9 mouse cellular contexts compared by ENCODE assay signal in the genomic region with DNA sequence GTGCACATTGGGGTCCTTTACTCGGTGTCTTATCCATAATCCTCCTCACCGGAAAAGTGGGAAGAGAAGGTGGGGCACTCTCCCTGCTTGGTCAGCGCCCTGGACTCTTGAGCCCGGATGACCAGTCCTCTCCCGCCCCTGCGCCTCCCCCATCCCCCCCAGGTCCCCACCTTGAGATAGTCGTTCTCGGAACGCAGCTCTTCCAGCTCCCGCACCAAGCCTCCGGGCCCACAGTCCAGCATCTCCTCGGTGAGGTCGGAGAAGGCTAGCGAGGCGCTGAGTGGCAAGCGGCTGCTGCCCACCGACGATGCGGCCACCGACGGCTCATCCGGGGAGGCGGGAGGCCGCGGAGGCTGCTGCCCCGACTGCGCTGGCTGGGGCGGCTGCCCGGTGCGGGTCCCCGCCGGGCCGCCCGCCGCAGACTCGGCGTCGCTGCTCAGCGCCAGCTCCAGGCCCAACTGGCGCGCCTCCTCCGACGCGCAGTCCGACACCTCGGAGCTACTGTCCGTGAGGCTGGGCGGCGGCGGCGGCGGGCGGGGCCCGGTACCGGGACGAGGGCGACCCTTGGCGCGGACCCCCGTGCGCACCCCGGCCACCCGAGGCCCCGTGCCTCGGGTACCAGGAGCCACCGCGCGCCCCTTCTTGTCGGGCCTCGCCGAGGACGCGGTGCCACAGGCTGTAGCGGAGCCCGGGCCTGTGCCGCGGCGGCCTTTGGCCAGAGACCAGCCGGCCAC. TPM values are rescaled to one million over a fixed set of nuclear protein-coding genes. Genes with fewer than 3 reads are reported as not detected.
DNase-seq lines count a peak whose midpoint lies in the region; ATAC-seq and TF ChIP-seq lines count a peak whose summit lies in the region.
"Had no signal": no experiment of that assay in that cellular context is flagged by ENCODE, and none has a peak within 500 bp of the region (broad histone marks: within the 10 kb centered on the region; RNA-seq: fewer than 3 reads in every experiment).

No protein-coding gene starts in this region.

- peaks cover 14% of the 10 kb centered on the region for H3K36me3 ChIP-seq in heart, embryonic 10.5 days
- no peaks in the 10 kb centered on the region for H3K36me3 ChIP-seq in ES-E14 (ENCODE audit: control insufficient read depth, insufficient read depth, low read length, poor library complexity, severe bottlenecking)
- peaks cover 11% of the 10 kb centered on the region for H3K36me3 ChIP-seq in hindbrain, embryonic 13.5 days
- no peaks in the 10 kb centered on the region for H3K36me3 ChIP-seq in lung, postnatal 0 days (ENCODE audit: insufficient read depth, low read length)

- H3K9ac ChIP-seq in ES-E14 (ENCODE audit: insufficient read depth, low read depth, low read length, poor library complexity, severe bottlenecking) = peak overlapping the region; percentile 78
- H3K9ac ChIP-seq in hindbrain, embryonic 13.5 days = peak overlapping the region; percentile 100
- peak overlapping the region; percentile 88 for H3K9ac ChIP-seq in lung, postnatal 0 days (replicated peaks; ENCODE audit: low read depth)

- peak overlapping the region; percentile 95 for H3K27ac ChIP-seq in heart, embryonic 10.5 days
- H3K27ac ChIP-seq in ES-E14 (ENCODE audit: insufficient read depth, low read depth, low read length, poor library complexity, severe bottlenecking) = no peak overlapping the region
- peak overlapping the region; percentile 99 for H3K27ac ChIP-seq in hindbrain, embryonic 13.5 days
- peak overlapping the region; percentile 95 for H3K27ac ChIP-seq in lung, postnatal 0 days (ENCODE audit: low read length)

- under 1% methylated on average over 78 of the region's 79 CpGs for WGBS in heart, embryonic 10.5 days
- WGBS in hindbrain, embryonic 13.5 days = under 1% methylated on average over 67 of the region's 79 CpGs
- WGBS in lung, postnatal 0 days = 2% methylated on average over 66 of the region's 79 CpGs

- no peak for DNase-seq in heart, embryonic 10.5 days (ENCODE audit: low spot score)
- DNase-seq in heart, adult 18-20 months = no peak
- no peak for DNase-seq in ES-E14 (ENCODE audit: low read depth, low spot score)
- DNase-seq in embryo, embryonic 9.5 days (ENCODE audit: extremely low spot score) = peak; percentile 47
- DNase-seq in lung, postnatal 0 days (ENCODE audit: low spot score) = peak; percentile 45
- no peak for DNase-seq in natural killer cell, adult 2 months (ENCODE audit: low spot score in 2 of 2)
- no peak for DNase-seq in c-Kit-positive CD71-positive TER-119-positive erythroid progenitor cells, embryonic 14.5 days (ENCODE audit: low spot score)

- in situ Hi-C loops in ES-E14 (cut with MboI; ENCODE audit: low sequenced_read_pairs in 2 of 2, unreplicated experiment in 2 of 2) = no loop called here

- H3K4me3 ChIP-seq in heart, embryonic 10.5 days = peak overlapping the region; percentile 96
- H3K4me3 ChIP-seq in ES-E14 (ENCODE audit: insufficient read depth in 1 of 2, low read depth in 1 of 2, low read length in 2 of 2, poor library complexity in 1 of 2, severe bottlenecking in 1 of 2) = peak overlapping the region; percentile 78 to 80
- H3K4me3 ChIP-seq in hindbrain, embryonic 13.5 days = peak overlapping the region; percentile 97
- H3K4me3 ChIP-seq in lung, postnatal 0 days (ENCODE audit: low read depth, low read length) = peak overlapping the region; percentile 86

- no peak for TF ChIP-seq CTCF in lung, postnatal 0 days (IDR thresholded peaks at IDR 0.05)

- peaks cover 6% of the 10 kb centered on the region; the same call in 1 of the 2 replicates for H3K27me3 ChIP-seq in heart, embryonic 10.5 days (ENCODE audit: insufficient read depth, poor library complexity, severe bottlenecking)
- H3K27me3 ChIP-seq in hindbrain, embryonic 13.5 days = no peaks in the 10 kb centered on the region
- no peaks in the 10 kb centered on the region for H3K27me3 ChIP-seq in lung, postnatal 0 days (replicated peaks; ENCODE audit: insufficient read depth, low read length)

- H3K4me2 ChIP-seq in hindbrain, embryonic 13.5 days = peak overlapping the region; percentile 85
- peak overlapping the region; percentile 83 for H3K4me2 ChIP-seq in lung, postnatal 0 days (replicated peaks; ENCODE audit: low read depth, low read length)

- TF ChIP-seq EP300 in lung, postnatal 0 days (IDR thresholded peaks at IDR 0.05) = no peak

- peaks cover 82% of the 10 kb centered on the region for H3K4me1 ChIP-seq in heart, embryonic 10.5 days
- H3K4me1 ChIP-seq in ES-E14 (ENCODE audit: control insufficient read depth in 2 of 2, insufficient read depth in 2 of 2, low read length in 2 of 2, poor library complexity in 1 of 2) = peaks cover 0 to 5% of the 10 kb centered on the region in 2 experiments; a peak in 1 of 4 replicates
- H3K4me1 ChIP-seq in hindbrain, embryonic 13.5 days (replicated peaks) = peaks cover 59% of the 10 kb centered on the region
- H3K4me1 ChIP-seq in lung, postnatal 0 days (ENCODE audit: insufficient read depth, low read depth, low read length) = peaks cover 31% of the 10 kb centered on the region; the same call in 1 of the 2 replicates

- no peak; the same call in 1 of the 2 replicates for ATAC-seq in hindbrain, embryonic 13.5 days (ENCODE audit: low FRiP score)
- peak; percentile 4 for ATAC-seq in lung, postnatal 0 days

- H3K9me3 ChIP-seq in heart, embryonic 10.5 days = no peaks in the 10 kb centered on the region
- H3K9me3 ChIP-seq in ES-E14 (ENCODE audit: control insufficient read depth, insufficient read depth, low read depth, low read length) = no peaks in the 10 kb centered on the region
- H3K9me3 ChIP-seq in hindbrain, embryonic 13.5 days = no peaks in the 10 kb centered on the region
- no peaks in the 10 kb centered on the region for H3K9me3 ChIP-seq in lung, postnatal 0 days (ENCODE audit: low read length)

TF ChIP-seq in ES-E14, 5 proteins besides CTCF, POLR2A, EP300 and RAD21:
- TF ChIP-seq MAFK (IDR thresholded peaks at IDR 0.05; ENCODE audit: insufficient read depth, low read depth, low read length) (no peak), ZC3H11A (IDR thresholded peaks at IDR 0.05; ENCODE audit: borderline replicate concordance, low read depth, low read length) (no peak), HCFC1 (IDR thresholded peaks at IDR 0.05; ENCODE audit: borderline replicate concordance, insufficient read depth, low read length) (no peak), CHD2 (IDR thresholded peaks at IDR 0.05; ENCODE audit: low read depth, low read length) (no peak), ZNF384 (IDR thresholded peaks at IDR 0.05; ENCODE audit: low read depth, low read length) (no peak)

RNA-seq across cellular contexts. Expression of a gene that starts 0.8 kb away (rescaled TPM):
- 2.2 and 3.9 TPM in 2 replicates for polyA plus RNA-seq in heart, embryonic 10.5 days (2016; fragmentation: Nextera tagmentation; extraction: Ambion mirVana)
- 10 to 100 TPM; 10.4 to 11.0 TPM for total RNA-seq in heart, adult 18-20 months (2021)
- 11.8 and 12.8 TPM in 2 replicates for total RNA-seq in ES-E14 (2012; rRNA removed)
- polyA plus RNA-seq in hindbrain, embryonic 13.5 days (2015; fragmentation: Nextera tagmentation; extraction: Ambion mirVana) = 6.2 and 6.4 TPM in 2 replicates
- polyA plus RNA-seq in lung, postnatal 0 days (2015; fragmentation: Nextera tagmentation; extraction: Ambion mirVana) = 2.5 and 3.1 TPM in 2 replicates

RNA-seq across cellular contexts. Expression of a gene that starts 8.6 kb away (rescaled TPM):
- not detected in 2 replicates for polyA plus RNA-seq in heart, embryonic 10.5 days (2016; fragmentation: Nextera tagmentation; extraction: Ambion mirVana)
- not detected for total RNA-seq in heart, adult 18-20 months (2021)
- total RNA-seq in ES-E14 (2012; rRNA removed) = not detected in 2 replicates
- polyA plus RNA-seq in hindbrain, embryonic 13.5 days (2015; fragmentation: Nextera tagmentation; extraction: Ambion mirVana) = not detected in 2 replicates
- polyA plus RNA-seq in lung, postnatal 0 days (2015; fragmentation: Nextera tagmentation; extraction: Ambion mirVana) = not detected in 2 replicates
- total RNA-seq: MEL had no signal

RNA-seq across cellular contexts. Expression of a gene that starts 56.8 kb away (rescaled TPM):
- polyA plus RNA-seq in heart, embryonic 10.5 days (2016; fragmentation: Nextera tagmentation; extraction: Ambion mirVana) = 20.3 and 26.6 TPM in 2 replicates
- total RNA-seq in heart, adult 18-20 months (2021) = 10 to 100 TPM; 21.7 to 26.3 TPM
- 23.5 and 25.7 TPM in 2 replicates for total RNA-seq in ES-E14 (2012; rRNA removed)
- 11.6 and 11.9 TPM in 2 replicates for polyA plus RNA-seq in hindbrain, embryonic 13.5 days (2015; fragmentation: Nextera tagmentation; extraction: Ambion mirVana)
- polyA plus RNA-seq in lung, postnatal 0 days (2015; fragmentation: Nextera tagmentation; extraction: Ambion mirVana) = 103 and 110 TPM in 2 replicates

Comparison
In these comparisons a context has a peak if more than half of its experiments do, and no peak if none do; other contexts are left out.
1. DNase-seq: peak in embryo, embryonic 9.5 days (single experiment) and lung, postnatal 0 days (single experiment); none in heart, embryonic 10.5 days (single experiment), heart, adult 18-20 months (0 of 2), ES-E14 (single experiment), natural killer cell, adult 2 months (0 of 2) and c-Kit-positive CD71-positive TER-119-positive erythroid progenitor cells, embryonic 14.5 days (single experiment).
2. Peak in every context shown above with its lines, with median percentiles within 50 percentile points of each other: H3K4me3 ChIP-seq and H3K9ac ChIP-seq.